Mouse (Mus musculus): ENCODE measurements around the gene Xrcc3.

Xrcc3 gene

DNA sequence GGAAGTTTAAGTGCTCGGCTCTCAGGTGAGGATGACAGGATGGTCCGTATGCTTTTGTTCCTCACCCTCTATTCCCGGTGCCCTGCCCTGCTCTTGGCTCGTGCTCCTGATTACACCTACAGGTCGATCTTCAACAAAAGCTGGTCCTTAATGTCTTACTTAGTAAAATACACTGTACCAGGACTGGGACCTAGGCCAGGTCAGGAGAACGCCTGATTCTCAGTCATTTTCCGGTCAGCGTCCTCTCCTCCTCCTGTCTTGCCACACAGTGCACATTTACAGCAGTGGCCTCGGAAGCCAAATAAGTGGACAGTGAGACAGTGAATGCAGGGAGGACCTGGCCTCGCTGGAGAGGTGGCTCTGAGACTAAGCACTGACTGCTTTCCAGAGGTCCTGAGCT is 43.0 kb downstream of the Xrcc3 start:
- DNase-seq: no peak

DNA sequence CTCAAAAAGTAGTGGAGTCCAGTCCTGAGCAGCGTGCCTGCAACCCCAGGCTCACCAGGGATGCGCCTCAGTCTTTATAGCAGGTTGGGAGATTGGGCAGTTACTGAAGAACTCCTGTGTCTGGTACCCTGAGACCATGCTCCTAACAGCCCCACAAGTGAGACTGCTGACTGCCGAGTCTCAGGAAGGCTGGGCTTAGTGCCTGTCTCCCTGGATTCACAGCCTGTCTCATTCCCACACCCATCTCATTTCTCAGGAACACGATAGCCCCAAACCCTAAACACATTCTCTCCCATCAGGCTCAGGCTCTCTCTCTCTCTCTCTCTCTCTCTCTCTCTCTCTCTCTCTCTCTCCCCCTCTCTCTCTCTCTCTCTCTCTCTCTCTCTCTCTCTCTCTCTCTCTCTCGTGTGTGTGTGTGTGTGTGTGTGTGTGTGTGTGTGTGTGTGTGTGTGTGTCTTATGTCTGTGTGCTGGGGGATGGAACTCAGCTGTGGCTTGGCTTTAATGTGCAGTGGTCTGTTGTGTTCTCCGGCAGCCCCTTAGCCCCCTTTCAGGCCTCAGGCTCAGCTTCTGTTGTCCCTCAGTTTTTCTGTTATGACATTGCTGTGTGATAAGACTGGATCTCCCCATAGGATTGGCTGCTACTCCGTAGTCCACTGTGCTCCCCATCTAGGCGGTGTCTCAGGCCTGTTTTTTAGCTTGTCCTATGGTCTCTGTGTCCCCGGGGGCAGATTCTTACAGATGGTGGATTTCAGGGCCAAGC is 43.7 kb downstream of the Xrcc3 start:
- no peak for DNase-seq

DNA sequence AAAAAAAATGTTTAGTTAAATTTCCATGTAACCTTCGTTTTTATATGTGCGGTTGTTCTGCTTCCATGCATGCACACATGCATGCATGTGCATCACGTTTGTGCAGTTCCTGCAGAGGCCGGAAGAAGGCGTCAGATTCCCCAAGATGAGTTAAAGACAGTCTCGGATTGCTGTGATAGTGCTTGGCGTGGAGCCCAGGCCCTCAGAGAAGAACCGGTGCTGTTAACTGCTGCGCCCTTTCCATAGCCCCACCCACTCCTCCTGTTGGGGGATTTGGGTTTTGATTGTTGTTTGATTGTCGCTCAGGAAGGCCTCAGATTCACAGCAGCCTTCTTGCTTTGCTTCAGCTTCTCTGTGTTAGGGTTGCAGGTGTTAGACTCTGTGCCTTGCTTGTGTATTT is 44.4 kb downstream of the Xrcc3 start:
- DNase-seq: peak; percentile 40

DNA sequence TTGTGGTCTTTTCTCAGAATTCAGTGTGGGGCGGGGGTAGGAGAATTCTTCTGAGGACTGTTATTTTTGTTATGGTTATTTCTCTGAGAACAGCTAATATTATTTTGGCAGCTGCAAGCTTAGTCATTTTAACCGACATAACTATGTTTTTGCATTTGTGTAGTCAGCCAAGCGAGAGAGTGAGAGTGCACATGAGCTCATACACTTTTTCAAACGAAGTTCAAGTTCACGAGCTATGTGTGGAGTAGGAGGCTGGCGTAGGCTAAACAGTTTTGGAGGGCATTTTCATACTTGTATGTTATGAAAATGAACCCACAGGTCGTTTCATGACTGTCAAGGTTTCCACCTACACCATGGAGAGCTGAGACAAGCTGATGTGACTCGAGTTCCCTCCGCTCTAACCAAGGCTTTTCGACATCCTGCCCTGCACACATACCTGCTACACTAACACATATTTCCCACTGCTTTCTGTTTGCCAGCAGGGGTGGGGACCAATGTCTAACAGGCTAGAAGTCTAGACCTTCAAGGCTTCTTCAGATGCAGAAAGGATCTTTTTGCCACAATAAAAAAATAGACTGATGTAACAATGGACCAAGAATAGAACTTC is 45.2 kb downstream of the Xrcc3 start:
- no peak for DNase-seq

DNA sequence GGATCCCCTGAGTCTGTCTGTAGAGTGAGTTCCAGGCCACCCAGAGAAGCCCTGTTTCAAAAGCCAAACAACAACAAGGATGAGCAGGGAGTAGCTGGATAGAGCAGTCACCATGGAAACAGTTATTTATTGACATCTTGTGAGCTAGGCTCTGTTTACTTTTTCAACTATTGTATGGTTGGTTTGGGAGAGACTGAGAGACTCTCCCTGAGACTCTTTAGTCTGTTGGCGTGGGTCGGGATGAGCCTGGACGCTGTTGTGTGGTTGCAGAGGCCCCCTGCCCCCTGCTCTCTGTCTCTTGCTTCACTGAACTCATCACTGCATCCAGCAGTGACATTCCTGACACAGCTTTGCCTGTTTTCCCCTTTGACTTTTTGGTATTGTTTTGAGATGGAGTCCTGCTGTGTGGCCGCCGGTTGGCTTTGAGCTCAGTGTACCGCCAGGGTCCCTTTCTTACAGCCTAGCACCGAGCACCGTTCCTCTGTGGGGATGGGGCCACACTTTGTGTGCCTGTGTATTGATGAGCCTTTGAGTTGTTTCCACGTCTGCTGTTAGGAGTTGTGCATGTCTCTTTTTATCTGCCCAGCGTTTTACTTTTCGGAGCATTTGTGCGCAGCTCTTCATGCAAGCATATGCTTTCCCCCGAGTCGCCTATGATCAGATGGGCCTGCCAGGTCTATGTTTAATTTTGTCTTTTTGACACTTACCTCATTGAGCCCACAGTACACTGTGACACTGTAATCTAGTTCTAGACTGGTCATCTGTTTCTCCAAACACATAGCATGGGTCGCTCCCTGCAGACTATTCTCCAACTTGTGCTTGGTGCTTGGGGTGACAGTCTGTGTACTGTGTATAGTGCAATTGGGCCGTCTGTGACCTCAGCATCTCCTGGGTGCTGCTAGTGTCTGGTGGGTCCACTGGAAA is 47.1 kb downstream of the Xrcc3 start:
- no peak for DNase-seq

DNA sequence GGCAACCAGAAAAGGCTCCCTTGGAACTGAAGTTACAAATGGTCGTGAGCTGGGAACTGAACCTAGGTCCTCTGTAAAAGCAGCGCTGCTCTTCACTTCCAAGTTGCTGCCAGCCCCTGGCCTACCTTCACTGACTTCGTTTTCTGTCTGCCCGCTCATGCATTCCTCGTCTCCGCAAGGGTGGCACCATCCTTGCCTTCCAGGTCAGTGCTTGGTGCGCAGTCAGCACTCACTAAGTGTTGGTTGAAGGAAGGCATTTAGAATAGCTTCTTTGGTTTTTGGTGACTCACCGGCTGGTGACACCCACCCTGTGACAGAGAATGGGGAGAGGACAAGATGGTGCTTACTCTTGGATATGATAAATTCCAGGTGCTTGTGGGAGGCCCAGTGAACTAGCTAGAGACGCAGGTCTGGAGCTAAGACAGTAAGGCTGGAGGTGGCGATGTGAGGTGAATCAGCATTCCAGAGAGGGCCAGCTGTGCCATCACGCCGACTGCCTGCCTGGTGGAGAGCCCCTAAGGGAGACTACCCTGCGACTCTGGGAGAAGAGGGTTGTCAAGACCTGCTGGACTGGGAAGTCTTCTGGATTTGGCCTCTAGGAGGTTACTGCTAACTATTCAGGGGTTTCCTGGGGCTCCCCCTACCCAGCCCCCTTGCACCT is 50.9 kb downstream of the Xrcc3 start:
- no peak for DNase-seq

DNA sequence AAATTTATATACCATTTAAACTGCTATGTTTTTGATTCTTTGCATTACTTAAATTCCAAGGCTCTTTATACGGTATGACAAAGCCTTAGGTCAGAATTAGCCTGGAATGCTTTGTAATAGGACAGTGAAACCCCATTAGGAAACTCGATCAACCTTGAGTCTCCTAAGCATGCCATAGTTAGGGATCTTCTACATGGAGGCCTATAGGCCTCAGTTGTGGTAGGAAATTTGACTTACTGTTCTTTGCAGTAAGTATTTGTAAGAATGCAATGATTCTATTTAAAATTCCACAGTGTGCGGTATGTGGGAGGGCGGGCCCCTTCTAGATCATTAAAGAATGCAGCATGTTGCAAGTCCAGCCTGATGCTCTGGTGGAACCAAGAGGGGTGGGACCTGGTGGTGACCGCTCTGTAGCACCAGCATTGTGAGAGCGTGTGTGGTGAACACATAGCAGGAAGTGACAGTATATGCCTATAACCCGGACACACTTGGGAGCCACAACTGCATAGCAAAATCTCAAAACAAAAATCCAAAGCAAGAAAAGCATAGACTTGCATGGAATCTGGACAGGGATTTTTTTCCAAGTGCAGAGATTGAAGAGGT is 53.3 kb downstream of the Xrcc3 start:
- DNase-seq: no peak

DNA sequence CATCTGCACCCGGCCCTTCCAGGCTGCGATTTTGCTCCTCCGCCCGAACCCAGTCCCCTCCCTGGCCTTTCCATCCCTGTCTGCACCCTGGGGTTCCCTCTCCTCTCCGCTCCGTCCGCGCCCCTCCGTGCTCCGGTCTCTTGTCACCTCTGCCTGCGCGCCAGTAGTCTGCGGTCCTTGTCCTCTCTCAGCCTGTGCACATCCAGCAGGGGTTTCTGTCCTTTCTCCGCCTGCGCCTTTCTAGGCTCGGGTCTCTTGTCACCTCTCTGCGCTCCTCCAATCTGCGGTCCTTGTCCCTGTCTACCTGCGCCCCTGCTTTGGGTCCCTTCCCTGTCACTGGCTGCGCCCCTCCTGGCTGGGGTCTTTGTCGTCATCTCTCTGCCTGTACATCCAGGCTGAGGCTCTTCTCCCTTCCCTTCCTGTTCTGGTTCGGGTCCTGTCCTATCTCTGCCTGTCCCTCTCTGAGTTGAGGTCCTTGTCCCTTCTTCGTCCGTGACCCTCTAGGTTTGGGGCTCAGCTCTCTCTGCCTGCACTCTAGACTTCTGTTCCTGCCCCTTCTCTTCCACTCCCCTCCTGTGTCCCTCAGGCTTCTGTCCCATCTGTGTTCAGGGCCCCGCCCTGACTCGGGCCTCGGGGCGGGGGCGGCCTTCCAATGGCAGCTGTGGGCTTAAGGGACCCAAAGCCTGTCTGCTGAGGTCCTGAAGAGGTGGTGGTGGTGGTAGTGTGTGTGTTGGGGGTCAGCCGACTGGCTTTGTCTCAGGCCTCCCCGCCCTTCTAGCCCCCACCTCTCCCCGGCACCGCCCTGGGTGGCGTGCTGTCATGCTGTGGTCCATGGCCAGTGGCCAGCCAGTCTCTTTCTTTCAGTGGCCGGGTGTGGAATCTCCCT is 54.3 kb downstream of the Xrcc3 start:
- peak; percentile 61 for DNase-seq

DNA sequence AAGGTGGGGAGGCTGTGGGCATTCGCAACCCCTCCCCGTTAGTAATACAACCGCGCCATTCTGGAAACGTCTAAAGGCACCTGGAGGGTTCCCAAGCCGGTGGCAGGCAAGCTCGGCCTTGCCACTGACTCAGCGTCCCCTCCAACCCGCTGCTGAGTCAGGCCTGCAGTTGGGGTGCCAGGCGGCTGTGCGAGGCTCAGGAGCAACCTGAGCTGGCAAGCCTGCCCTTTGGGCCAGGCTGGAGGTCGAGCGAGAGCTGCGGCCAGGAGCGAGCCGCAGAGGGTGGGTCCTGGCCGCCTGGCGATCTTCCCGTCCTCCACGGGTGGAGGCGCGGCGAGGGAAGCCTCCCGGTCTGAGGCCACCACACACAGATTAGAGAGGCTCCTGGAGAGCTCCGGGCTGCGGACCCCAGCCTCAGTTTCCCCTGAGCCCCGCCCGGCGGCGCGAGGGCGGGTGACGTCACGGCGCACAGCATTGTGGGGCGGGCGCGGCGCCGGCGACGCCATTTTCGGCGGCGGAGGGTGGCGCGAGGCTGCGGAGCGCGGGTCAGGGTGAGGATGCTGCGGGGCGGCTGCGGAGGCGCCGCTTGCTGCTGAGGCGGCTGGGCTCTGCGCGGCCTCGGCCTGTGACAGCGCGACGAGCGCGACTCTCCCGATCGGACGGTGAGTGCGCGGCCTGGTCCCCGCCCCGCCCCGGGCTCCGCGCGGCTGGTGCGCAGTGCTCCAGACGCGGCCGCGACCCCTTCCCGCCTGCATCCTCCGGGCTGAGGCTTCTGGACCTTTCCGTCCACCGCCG is 55.1 kb downstream of the Xrcc3 start, which contains the start of gene Klc1:
Gene Klc1 (plus strand): TSS at position 469 of the 795 bp plus-strand sequence.
- peak; percentile 86 for DNase-seq

DNA sequence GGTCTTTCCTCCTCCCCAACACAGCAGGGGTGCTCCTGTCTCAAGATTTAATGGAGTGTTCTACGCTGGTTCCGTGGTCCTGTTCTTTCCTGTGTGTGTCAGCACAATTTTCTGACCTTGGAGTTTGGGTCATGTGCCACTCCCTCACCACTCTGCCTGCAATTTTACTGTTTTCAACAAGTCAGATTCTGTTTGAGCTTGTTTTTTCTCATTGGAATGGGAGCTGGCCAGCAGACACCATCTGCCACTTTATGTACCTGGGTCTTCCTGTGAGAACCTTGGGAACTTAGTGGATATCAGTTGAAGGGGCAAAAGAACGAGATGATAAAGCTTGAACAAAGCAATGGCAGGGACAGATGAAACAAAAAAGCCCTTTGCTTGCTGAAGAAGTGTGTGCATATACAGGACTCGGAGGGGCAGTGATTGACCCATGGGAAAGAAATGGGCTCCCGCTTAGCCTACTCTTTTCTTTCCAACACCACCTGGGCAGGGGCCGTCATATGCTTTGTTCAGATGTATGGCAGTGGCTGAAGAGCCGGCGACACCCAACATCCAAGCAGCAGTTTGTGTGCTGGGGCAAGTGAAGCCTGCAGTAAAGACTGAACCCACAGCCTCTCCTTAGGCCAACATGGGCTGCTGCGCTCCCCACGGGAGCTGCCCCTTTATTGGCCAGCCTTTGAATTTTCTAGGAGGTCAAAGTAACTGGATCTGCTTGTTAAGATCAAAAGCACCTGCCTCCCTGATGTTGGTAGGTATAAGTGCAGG is 55.9 kb downstream of the Xrcc3 start:
- DNase-seq: no peak

DNA sequence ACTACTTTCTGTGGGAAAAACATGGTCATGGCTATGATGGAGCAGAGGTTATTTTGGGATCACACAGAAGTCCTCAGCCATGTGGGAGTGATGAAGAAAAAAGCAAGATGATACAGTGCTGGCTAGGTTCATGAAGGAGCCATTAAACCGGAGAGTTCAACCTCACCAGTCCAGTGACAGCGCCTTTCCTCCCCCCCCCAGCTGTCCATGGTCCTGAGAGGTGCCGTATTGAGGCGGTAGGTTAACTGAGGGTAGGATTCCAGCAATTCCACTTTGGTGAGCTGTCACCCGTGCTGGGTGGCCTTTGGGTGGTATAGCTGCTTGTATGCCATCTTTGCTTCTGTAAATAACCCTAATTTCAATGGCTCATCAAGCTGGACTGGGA is 57.0 kb downstream of the Xrcc3 start:
- DNase-seq: no peak

DNA sequence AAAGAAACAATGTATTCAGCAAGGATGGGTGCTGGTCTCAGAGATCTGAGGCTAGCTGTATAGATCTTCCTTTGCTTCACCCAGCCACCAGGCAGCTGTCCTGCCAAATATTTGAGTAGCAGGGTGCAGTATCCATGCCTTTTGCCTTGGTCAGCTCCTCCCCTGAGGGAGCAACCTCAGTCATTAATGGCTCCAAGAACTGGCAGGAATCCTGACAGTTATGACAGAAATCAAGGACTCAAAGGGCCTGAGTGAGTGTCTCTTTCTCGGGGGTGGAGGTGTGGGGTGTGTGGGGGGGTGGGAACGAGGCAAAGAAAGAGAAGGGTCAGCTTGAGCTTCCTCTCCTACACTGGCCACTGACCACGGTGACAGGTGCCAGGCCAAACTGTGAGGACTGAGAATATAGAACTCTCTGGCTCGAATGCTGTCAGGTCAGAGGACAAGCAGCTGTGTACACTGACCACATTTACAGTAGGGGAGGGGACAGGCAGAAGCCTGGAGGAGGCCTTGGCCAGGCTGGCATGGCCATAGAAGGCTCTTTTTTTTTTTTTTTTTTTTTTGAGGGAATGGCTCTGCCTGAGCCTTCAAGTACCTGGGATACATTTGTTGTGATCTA is 57.5 kb downstream of the Xrcc3 start:
- no peak for DNase-seq

DNA sequence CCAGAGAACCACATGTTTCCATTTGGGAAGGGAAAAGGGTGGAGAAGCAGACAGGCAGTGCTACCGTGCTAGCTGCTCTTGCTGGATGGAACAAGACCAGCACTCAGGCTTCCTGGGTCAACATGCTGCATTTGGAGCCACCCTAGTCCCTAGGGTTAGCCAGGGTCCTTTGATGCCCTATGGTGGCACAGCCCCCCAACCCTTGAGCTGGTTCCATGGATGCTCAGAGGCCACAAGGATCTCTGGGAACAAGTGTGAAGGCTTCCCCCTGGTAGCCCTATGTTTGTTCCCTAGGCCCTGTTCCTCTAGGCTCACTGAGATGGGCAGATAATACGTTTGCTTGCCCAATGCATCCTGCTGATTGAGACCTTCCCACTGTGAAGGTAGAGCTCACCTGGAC is 58.4 kb downstream of the Xrcc3 start:
- DNase-seq: no peak

DNA sequence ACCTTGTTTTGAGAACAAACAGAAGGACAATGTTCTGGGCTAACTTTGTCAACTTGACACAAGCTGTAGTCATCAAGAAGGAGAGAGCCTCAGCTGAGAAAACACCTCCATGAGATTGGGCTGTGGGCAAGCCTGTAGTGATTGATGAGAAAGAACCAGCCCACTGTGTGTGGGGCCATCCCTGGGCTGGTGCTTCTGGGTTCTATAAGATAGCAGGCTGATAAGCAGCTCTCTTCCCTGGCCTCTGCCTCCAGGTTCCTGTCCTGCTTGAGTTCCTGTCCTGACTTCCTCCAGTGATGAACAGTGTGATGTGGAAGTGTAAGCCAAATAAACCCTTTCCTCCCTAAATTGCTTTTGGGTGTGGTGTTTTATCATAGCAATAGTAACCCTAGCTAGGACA is 59.0 kb downstream of the Xrcc3 start:
- no peak for DNase-seq

DNA sequence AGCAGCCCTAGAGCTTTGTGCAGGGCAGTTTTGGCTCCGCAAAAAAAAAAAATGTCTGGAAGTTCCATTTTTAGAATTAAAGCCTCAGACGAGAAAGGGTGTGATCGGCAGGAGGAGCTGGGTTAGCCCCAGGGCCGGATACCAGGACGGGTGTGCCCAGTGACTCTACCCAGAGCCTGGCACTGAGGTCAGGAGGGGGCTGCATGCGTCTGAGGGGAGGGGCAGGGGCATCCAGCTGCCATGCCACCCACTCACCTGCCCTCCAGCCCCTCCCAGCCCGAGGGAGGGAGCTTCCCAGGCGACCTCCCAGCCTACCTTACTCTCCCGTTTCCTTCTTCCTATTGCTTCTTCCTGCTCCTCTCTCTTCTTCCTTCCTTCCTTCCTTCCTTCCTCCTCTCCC is 60.3 kb downstream of the Xrcc3 start:
- no peak for DNase-seq
